Mouse (Mus musculus) embryonic facial prominence, embryonic 10.5 days (tissue): ENCODE data around the gene 1700019D03Rik. TPM values are rescaled to one million over a fixed set of nuclear protein-coding genes. Genes with fewer than 3 reads are reported as not detected.

Experiments
- polyA plus RNA-seq: library from polyadenylated mRNA; unstranded; fragments of >200 nt; fragmentation: Nextera tagmentation; extraction: Ambion mirVana; gene quantifications from 2 replicates; pipeline ENCODE4 v1.2.1, GENCODE M21; 2016

The 1700019D03Rik gene
- polyA plus RNA-seq, 1 experiment from 2014 or later = 4.6 TPM

Other genes with a start within 250 kb of the 1700019D03Rik start
- 13.7 and 15.7 TPM in 2 replicates for gene Inpp1, start 202.5 kb downstream of the 1700019D03Rik start, polyA plus RNA-seq
- gene Hibch, start 175.2 kb downstream of the 1700019D03Rik start, polyA plus RNA-seq = 22.5 and 22.7 TPM in 2 replicates
- gene Mstn, start 41.5 kb upstream of the 1700019D03Rik start, polyA plus RNA-seq = 3.1 and 3.5 TPM in 2 replicates
- not detected in 2 replicates for gene 1700019A02Rik, start 167.5 kb upstream of the 1700019D03Rik start, polyA plus RNA-seq